Mouse (Mus musculus) neural tube, embryonic 13.5 days (tissue): ENCODE measurements around the gene Ovca2. TPM values are rescaled to one million over a fixed set of nuclear protein-coding genes. Genes with fewer than 3 reads are reported as not detected.
A peak's percentile ranks its signal among the peaks of the same experiment; 100 is the strongest.

Experiments
- ATAC-seq: fragments of 200-750 bp; cut with Nextera tagmentation; 2 replicates; pipeline ENCODE4 v1.8.0; 2017; ENCODE audit warnings: low read depth, mild to moderate bottlenecking, moderate TSS enrichment, moderate library complexity
- H3K27ac ChIP-seq: fragments of 300-500 bp; sonication (generic); replicated peaks from 2 replicates; pipeline ENCODE4 v1.5.1; 2015; ENCODE audit warnings: moderate library complexity, mild to moderate bottlenecking, inconsistent platforms
- H3K27me3 ChIP-seq: fragments of 300-500 bp; sonication (generic); 2 replicates; pipeline ENCODE4 v1.6.1; 2015; ENCODE audit warnings: mild to moderate bottlenecking, inconsistent platforms
- H3K36me3 ChIP-seq: fragments of 300-500 bp; sonication (generic); 2 replicates; pipeline ENCODE4 v1.6.1; 2015; ENCODE audit warnings: mild to moderate bottlenecking, inconsistent platforms
- H3K4me1 ChIP-seq: fragments of 300-500 bp; sonication (generic); replicated peaks from 2 replicates; pipeline ENCODE4 v1.6.1; 2015; ENCODE audit warnings: inconsistent platforms
- H3K4me2 ChIP-seq: fragments of 300-500 bp; sonication (generic); 2 replicates; pipeline ENCODE4 v1.6.1; 2015; ENCODE audit warnings: inconsistent platforms, mild to moderate bottlenecking, moderate library complexity
- H3K4me3 ChIP-seq: fragments of 300-500 bp; sonication (generic); 2 replicates; pipeline ENCODE4 v1.5.1; 2015; ENCODE audit warnings: mild to moderate bottlenecking, inconsistent platforms
- H3K9ac ChIP-seq: fragments of 300-500 bp; sonication (generic); 2 replicates; pipeline ENCODE4 v1.6.1; 2015; ENCODE audit warnings: moderate library complexity, mild to moderate bottlenecking, inconsistent platforms
- H3K9me3 ChIP-seq: fragments of 300-500 bp; sonication (generic); 2 replicates; pipeline ENCODE4 v1.6.1; 2016; ENCODE audit warnings: inconsistent platforms
- WGBS: fragments of 180-500 bp; shearing (Covaris S2); methylation state at CpG from one replicate; pipeline ENCODE4 v1.1.7; 2015; 5-methylcytosine and 5-hydroxymethylcytosine counted together
- polyA plus RNA-seq: library from polyadenylated mRNA; unstranded; fragments of >200 nt; fragmentation: Nextera tagmentation; extraction: Ambion mirVana; gene quantifications from 2 replicates; pipeline ENCODE4 v1.2.1, GENCODE M21; 2015

Gene Ovca2
- polyA plus RNA-seq = 18.6 and 20.5 TPM in 2 replicates

DNA sequence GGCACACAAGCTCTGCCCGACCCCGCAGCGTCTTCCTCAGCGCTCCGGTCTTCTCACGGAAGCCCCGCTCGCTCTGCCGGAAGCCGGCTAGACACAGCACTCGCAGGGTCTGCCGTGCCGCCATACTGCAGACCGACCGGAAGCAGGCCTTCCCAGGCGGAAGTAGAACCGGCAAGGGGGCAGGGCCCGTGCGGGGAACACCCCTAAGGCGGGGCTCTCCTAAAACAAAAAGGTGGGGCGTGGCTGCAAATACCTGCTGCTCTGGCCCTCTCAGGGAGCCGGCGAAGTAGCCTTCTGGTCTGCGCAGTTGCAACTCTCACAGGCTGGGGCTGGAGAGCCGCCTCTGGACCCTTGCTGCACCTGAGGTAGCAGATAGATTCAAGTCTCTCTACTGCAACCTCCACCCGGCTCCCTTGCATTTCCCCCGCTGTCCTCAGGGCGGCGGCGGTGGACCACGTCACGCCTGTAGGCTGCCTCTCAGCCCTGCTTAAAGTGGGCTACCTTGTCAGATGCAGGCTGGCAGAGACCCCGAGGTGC, at the start of gene Ovca2:
Ovca2 (minus strand) TSS at position 164 of the 537 bp plus-strand sequence.
- Histone ChIP-seq H3K27ac (peak within 1 kb of the TSS; percentile 90), H3K4me3 (peak within 1 kb of the TSS; percentile 82), H3K9me3 (no peaks in the 10 kb centered on the region), H3K27me3 (peaks cover 8% of the 10 kb centered on the region), H3K4me1 (peaks cover 42% of the 10 kb centered on the region), H3K36me3 (peaks cover 36% of the 10 kb centered on the region), H3K9ac (peak within 1 kb of the TSS; percentile 87), H3K4me2 (peak within 1 kb of the TSS; percentile 98)
- ATAC-seq = peak; percentile 95
- WGBS = under 1% methylated on average over 33 of the region's 33 CpGs

DNA sequence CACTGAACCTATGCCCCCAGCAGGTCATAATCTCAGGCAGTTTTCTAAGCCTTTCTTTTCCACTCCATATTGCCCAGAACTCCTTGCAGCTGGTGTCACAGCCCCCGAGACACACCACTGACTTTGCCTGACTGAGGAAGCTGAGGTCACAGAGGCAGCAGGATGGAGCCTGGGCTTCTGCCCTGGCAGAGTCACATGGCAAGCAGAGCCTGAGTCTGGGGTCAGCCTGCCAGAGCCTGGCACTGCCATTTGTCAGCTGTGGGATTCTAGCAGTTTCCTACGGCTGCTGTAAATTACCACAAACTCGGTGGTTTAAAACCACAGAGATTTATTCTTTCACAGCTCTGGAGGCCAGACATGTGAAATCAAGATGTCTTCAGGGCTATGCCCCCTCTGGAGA, 49.0 kb upstream of the Ovca2 start:
- no peak overlapping the region for H3K9ac ChIP-seq
- no peak overlapping the region for H3K4me2 ChIP-seq
- no peaks in the 10 kb centered on the region for H3K27me3 ChIP-seq
- H3K4me1 ChIP-seq = peaks cover 19% of the 10 kb centered on the region
- 42% methylated on average over 3 of the region's 3 CpGs for WGBS
- H3K9me3 ChIP-seq = no peaks in the 10 kb centered on the region
- no peaks in the 10 kb centered on the region for H3K36me3 ChIP-seq
- H3K4me3 ChIP-seq = no peak overlapping the region
- H3K27ac ChIP-seq = no peak overlapping the region
- ATAC-seq = no peak

DNA sequence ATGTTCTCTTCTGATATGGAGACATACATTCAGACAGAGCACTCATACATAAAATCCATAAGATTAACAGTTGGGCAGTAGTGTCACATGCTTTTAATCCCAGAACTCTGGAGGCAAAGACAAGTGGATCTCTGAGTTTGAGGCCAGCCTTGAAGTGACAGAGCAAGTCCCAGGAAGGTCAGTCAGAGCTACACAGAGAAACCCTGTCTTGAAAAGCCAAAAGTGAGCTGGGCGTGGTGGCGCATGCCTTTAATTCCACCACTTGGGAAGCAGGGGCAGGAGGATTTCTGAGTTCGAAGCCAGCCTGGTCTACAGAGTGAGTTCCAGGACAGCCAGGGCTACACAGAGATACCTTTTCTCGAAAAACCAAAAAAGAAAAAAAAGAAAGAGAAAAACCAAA, 46.2 kb upstream of the Ovca2 start:
- Histone ChIP-seq H3K9ac (no peak overlapping the region), H3K9me3 (no peaks in the 10 kb centered on the region), H3K4me1 (peaks cover 13% of the 10 kb centered on the region), H3K27me3 (no peaks in the 10 kb centered on the region), H3K4me2 (no peak overlapping the region), H3K27ac (no peak overlapping the region), H3K4me3 (no peak overlapping the region), H3K36me3 (no peaks in the 10 kb centered on the region)
- WGBS = 93% methylated on average over 4 of the region's 4 CpGs
- no peak for ATAC-seq

- 83% methylated on average over 12 of the region's 12 CpGs for WGBS
- Histone ChIP-seq H3K27ac (no peak overlapping the region), H3K4me2 (no peak overlapping the region), H3K36me3 (no peaks in the 10 kb centered on the region), H3K9ac (no peak overlapping the region), H3K4me3 (no peak overlapping the region), H3K27me3 (no peaks in the 10 kb centered on the region), H3K4me1 (peaks cover 9% of the 10 kb centered on the region), H3K9me3 (no peaks in the 10 kb centered on the region)
- no peak for ATAC-seq
Measured at GRCm38 (mm10) chr11:75224062-75224461, 45.4 kb upstream of the Ovca2 start.

DNA sequence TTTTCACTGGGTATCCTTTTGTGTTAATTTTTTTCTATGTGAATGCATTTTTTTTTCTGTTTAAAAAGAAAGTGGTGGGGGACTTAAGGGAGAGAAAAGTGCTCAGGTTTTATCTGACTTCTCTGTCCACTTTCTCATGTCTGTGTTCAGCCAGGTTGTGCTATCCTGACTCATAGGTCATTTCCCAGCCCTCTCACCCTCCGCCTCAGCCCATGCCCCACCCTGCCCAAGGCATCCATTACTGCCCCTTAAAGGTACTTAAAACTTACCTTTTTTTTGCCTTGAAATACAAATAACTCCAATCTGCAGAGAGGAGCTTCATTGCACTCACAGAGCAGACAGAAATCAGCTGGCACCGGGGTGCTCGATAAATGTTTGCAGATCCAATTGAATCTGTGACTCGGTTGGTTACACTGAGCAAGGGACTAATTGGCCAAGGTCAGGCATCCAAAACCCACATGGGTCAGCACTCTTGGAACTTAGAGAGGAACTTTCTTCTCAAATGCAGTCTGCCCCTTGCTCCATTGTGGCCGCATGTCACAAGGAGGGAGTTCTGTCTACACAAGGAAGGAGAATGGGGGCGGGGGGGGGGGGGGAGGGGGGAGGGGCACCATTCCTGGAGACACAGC, 42.0 kb upstream of the Ovca2 start:
- WGBS = 78% methylated on average over 5 of the region's 6 CpGs

DNA sequence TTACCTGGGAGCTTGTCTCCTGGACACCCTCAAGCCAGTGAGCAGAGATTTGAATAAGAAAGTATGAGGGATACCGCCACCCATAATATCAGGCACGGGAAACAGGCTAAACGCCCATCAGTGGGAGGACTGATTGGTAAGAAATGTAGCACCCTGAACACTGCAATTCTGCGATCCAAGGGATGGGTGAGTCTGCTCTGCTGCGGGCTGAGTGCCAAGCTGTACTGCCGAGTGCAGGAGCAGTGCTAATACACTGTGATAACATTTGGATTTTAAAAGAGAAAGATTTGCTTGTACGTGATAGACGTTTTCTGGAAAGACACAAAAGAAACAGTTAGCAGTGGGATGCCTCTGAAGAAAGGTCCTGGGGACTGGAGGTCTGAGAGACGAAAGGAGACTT, 41.5 kb upstream of the Ovca2 start:
- no peak overlapping the region for H3K9ac ChIP-seq
- no peak for ATAC-seq
- H3K9me3 ChIP-seq = no peaks in the 10 kb centered on the region
- H3K4me2 ChIP-seq = no peak overlapping the region
- H3K27ac ChIP-seq = no peak overlapping the region
- H3K4me3 ChIP-seq = no peak overlapping the region
- 0 out of 2 replicates have a peak, but pooled peaks cover 4% of the 10 kb centered on the region for H3K27me3 ChIP-seq
- H3K4me1 ChIP-seq = peaks cover 21% of the 10 kb centered on the region
- 51% methylated on average over 9 of the region's 9 CpGs for WGBS
- H3K36me3 ChIP-seq = no peaks in the 10 kb centered on the region

More for the DNA sequence above, 42.0 kb upstream of the Ovca2 start:
- ATAC-seq = no peak
- Histone ChIP-seq H3K9me3 (no peaks in the 10 kb centered on the region), H3K36me3 (no peaks in the 10 kb centered on the region), H3K4me1 (peaks cover 15% of the 10 kb centered on the region), H3K4me2 (no peak overlapping the region), H3K9ac (no peak overlapping the region), H3K27ac (no peak overlapping the region), H3K4me3 (no peak overlapping the region), H3K27me3 (0 out of 2 replicates have a peak, but pooled peaks cover under 1% of the 10 kb centered on the region)

- Histone ChIP-seq H3K4me1 (peaks cover 59% of the 10 kb centered on the region), H3K27ac (peak overlapping the region; percentile 74), H3K4me3 (peak overlapping the region; percentile 28), H3K27me3 (0 out of 2 replicates have a peak, but pooled peaks cover 4% of the 10 kb centered on the region), H3K4me2 (peak overlapping the region; percentile 59), H3K9ac (peak overlapping the region; percentile 60), H3K36me3 (no peaks in the 10 kb centered on the region), H3K9me3 (no peaks in the 10 kb centered on the region)
- ATAC-seq = peak; percentile 14; the same call in 1 of the 2 replicates
- 19% methylated on average over 13 of the region's 13 CpGs for WGBS
Measured at GRCm38 (mm10) chr11:75214081-75214950, 35.7 kb upstream of the Ovca2 start.

DNA sequence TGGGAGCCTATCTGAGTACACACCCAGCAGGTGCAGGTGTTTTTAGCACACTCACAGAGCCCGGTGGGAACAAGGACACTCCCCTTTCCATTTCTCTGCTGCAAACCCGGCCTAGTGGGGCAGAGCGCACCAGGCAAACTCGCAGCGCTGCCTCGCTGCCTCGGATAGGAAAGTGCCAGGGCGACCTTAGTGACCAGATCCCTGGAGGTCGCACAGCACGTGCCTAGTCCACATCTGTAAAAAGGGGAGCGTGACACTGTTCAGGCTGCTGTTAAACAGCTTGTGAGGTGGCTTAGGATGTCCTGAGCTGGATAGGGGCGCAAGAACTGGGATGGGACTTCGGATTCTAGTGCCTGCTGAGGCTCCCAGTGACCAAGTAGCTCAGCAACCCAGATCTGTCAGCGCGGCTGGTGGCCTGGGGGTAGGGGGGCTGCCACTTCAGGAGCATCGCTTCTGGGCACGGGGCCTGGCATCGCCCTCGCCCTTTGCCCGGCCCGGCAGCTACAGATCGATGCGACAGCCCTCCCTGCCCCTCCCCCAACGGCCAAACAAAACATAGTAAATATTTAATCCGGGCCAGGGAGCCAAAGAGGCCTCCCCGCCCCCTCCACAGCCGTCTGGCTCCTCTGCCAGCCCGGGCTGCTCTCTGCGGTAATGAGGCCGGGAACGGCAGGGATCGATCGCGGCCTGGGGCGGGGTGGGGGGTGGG, 34.9 kb upstream of the Ovca2 start:
- H3K4me2 ChIP-seq = peak overlapping the region; percentile 59
- peak overlapping the region; percentile 74 for H3K27ac ChIP-seq
- peak overlapping the region; percentile 28 for H3K4me3 ChIP-seq
- H3K9ac ChIP-seq = peak overlapping the region; percentile 60
- H3K9me3 ChIP-seq = no peaks in the 10 kb centered on the region
- no peaks in the 10 kb centered on the region for H3K36me3 ChIP-seq
- ATAC-seq = peak; percentile 69
- peaks cover 59% of the 10 kb centered on the region for H3K4me1 ChIP-seq
- WGBS = 2% methylated on average over 35 of the region's 35 CpGs
- 0 out of 2 replicates have a peak, but pooled peaks cover 4% of the 10 kb centered on the region for H3K27me3 ChIP-seq

GRCm38 (mm10) chr11:75212876-75213275, 34.2 kb upstream of the Ovca2 start:
- ATAC-seq = no peak; the same call in 1 of the 2 replicates
- H3K4me1 ChIP-seq = peaks cover 59% of the 10 kb centered on the region
- no peak overlapping the region for H3K4me2 ChIP-seq
- H3K36me3 ChIP-seq = no peaks in the 10 kb centered on the region
- no peak overlapping the region for H3K4me3 ChIP-seq
- H3K9me3 ChIP-seq = no peaks in the 10 kb centered on the region
- WGBS = 52% methylated on average over 1 of the region's 3 CpGs
- H3K27me3 ChIP-seq = 0 out of 2 replicates have a peak, but pooled peaks cover 4% of the 10 kb centered on the region
- H3K27ac ChIP-seq = peak overlapping the region; percentile 70; the same call in 1 of the 2 replicates
- H3K9ac ChIP-seq = no peak overlapping the region

DNA sequence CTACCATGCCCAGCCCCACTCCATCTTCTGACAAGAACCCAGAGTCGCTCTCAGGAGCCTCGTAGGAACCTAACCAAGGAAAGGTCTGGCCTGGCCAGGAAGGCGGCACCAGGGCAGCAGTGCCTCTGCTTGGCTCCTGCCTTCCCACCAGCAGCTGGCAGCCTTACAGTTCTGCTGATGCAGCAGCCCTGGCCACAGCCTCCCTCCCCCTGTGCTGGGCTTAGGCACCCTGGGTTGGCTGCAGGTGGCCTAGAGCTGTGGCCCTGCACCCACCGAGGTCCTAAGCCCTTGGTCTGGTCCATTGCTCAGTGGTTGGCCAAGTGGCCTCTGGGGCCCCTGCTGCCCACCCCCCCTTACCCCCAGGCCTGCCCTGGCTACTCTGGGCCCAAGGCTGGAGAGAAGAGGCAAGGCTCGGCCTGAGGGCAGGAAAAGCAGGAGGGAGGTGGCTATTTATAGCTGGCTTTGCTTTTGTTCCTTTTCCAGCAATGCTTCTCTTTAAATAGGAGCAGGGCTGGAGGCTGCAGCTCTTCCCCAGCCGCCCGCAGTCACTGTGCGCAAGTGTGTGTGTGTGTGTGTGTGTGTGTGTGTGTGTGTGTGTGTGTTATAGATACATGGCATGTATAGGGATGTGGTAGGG, 33.5 kb upstream of the Ovca2 start:
- Histone ChIP-seq H3K4me2 (no peak overlapping the region), H3K36me3 (no peaks in the 10 kb centered on the region), H3K4me1 (peaks cover 59% of the 10 kb centered on the region), H3K4me3 (no peak overlapping the region), H3K27ac (peak overlapping the region; percentile 70; the same call in 1 of the 2 replicates), H3K9ac (peak overlapping the region; percentile 52), H3K9me3 (no peaks in the 10 kb centered on the region), H3K27me3 (0 out of 2 replicates have a peak, but pooled peaks cover 4% of the 10 kb centered on the region)
- no peak for ATAC-seq
- WGBS = 43% methylated on average over 8 of the region's 8 CpGs

DNA sequence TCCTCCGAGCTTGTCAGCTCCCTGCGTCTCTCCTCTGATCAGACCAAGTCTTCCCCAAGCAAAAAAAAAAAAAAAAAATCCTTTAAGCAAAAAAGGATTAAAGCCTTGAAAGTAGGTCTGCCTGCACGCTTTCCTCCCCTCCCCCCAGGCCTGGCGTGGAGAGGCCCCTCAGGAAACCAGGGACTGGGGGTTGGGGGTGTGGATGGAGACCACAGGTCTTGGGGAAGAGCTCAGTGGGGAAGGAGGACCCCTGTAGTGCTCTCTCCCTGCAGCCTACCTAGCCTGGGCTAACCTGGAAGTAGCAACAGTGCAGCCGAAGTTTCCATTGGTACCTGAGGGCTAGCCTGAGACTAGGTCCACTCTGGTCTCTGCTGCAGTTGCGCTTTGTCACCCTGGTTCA, 32.1 kb upstream of the Ovca2 start:
- no peak for ATAC-seq
- no peak overlapping the region for H3K4me2 ChIP-seq
- H3K36me3 ChIP-seq = no peaks in the 10 kb centered on the region
- H3K27me3 ChIP-seq = 0 out of 2 replicates have a peak, but pooled peaks cover 4% of the 10 kb centered on the region
- WGBS = 60% methylated on average over 6 of the region's 6 CpGs
- H3K9ac ChIP-seq = no peak overlapping the region
- H3K9me3 ChIP-seq = no peaks in the 10 kb centered on the region
- peaks cover 53% of the 10 kb centered on the region for H3K4me1 ChIP-seq
- no peak overlapping the region for H3K4me3 ChIP-seq
- H3K27ac ChIP-seq = no peak overlapping the region
